Mouse (Mus musculus) small intestine, adult 2 months (tissue): ENCODE measurements at regions not wholly inside any gene's neighbourhood (a gene's known extent, or its start where the extent isn't known, plus 50 kb on each side); places are given as distances from the start of the nearest gene placed in this dataset.

Experiments
- CTCF ChIP-seq: fragments of 200-500 bp; IDR thresholded peaks from 2 replicates; pipeline ENCODE4 v1.5.1; 2012; ENCODE audit warnings: low read depth, mild to moderate bottlenecking, control low read depth, inconsistent platforms, low read length, moderate library complexity, mixed read lengths; ENCODE audit not compliant: insufficient replicate concordance, insufficient read length; ENCODE audit errors: extremely low read depth
- POLR2A ChIP-seq: fragments of 200-500 bp; IDR thresholded peaks from 2 replicates; pipeline ENCODE4 v1.6.1; 2012; ENCODE audit warnings: low read depth, mild to moderate bottlenecking, control low read depth, inconsistent platforms, low read length, moderate library complexity

- TF ChIP-seq CTCF: no peak
- no peak for TF ChIP-seq POLR2A
Measured at GRCm38 (mm10) chr1:194885687-194886077, 52.9 kb upstream of the Cd34 start.
